Mouse (Mus musculus): ENCODE results near the gene Usp54.

DNA sequence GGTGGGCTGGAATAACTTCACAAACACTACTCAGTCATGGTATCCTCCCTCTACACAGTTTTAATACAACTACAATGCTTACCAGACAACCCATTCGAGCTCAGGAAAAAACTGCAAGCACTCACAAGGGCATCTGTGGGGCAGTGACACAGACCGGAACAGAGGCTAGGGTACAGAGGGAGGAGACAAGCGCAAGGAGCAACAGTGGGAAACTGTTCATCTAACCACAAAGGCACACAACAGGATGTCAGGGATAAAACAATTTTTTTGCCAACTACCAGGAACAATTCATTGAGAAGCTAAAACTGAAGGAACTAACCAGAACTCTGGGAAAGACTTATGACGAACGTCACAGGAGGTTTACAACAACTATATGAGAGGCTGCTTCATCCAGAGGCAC, 22.7 kb downstream of the Usp54 start:
- TF ChIP-seq CTCF (IDR thresholded peaks at IDR 0.05; ENCODE audit: low read depth) (no peak), EP300 (IDR thresholded peaks at IDR 0.05; ENCODE audit: low read depth) (no peak)
